Mouse (Mus musculus): ENCODE measurements around the gene BC107364. TPM values are rescaled to one million over a fixed set of nuclear protein-coding genes. Genes with fewer than 3 reads are reported as not detected.
A peak's percentile ranks its signal among the peaks of the same experiment; 100 is the strongest.
"Not testable (repeated sequence)": the region's sequence is repeated elsewhere in the genome, so short reads cannot be mapped to it uniquely, and the experiment has no call there.

The BC107364 gene
- total RNA-seq, 2 experiments from 2014 or later: not detected

- not testable (repeated sequence) for ATAC-seq (replicated peaks; ENCODE audit: low FRiP score, poor library complexity, severe bottlenecking)
These were observed 7.9 kb upstream of the BC107364 start for GRCm38 (mm10) chr3:96459757-96460567.

- ATAC-seq (replicated peaks; ENCODE audit: low FRiP score, poor library complexity, severe bottlenecking): not testable (repeated sequence)
These were observed 6.9 kb upstream of the BC107364 start for GRCm38 (mm10) chr3:96458886-96459439.

GRCm38 (mm10) chr3:96458008-96458407 is 5.9 kb upstream of the BC107364 start:
- peak; percentile 43; the same call in 1 of the 2 replicates for ATAC-seq (replicated peaks; ENCODE audit: low FRiP score, poor library complexity, severe bottlenecking)

- ATAC-seq (replicated peaks; ENCODE audit: low FRiP score, poor library complexity, severe bottlenecking): not testable (repeated sequence)
These were observed 847 bp downstream of the BC107364 start for GRCm38 (mm10) chr3:96451181-96451737.

- not testable (repeated sequence) for ATAC-seq (replicated peaks; ENCODE audit: low FRiP score, poor library complexity, severe bottlenecking)
These were observed 1.6 kb downstream of the BC107364 start for GRCm38 (mm10) chr3:96450586-96450896.

GRCm38 (mm10) chr3:96449762-96450585 is 2.1 kb downstream of the BC107364 start:
- not testable (repeated sequence) for ATAC-seq (replicated peaks; ENCODE audit: low FRiP score, poor library complexity, severe bottlenecking)

GRCm38 (mm10) chr3:96445436-96445835 is 6.7 kb downstream of the BC107364 start:
- no peak for ATAC-seq (replicated peaks; ENCODE audit: low FRiP score, poor library complexity, severe bottlenecking)

GRCm38 (mm10) chr3:96440578-96440977 is 11.5 kb downstream of the BC107364 start:
- ATAC-seq (replicated peaks; ENCODE audit: low FRiP score, poor library complexity, severe bottlenecking): peak; percentile 82

- ATAC-seq (replicated peaks; ENCODE audit: low FRiP score, poor library complexity, severe bottlenecking): peak; percentile 47
These were observed 16.5 kb downstream of the BC107364 start for GRCm38 (mm10) chr3:96435557-96436091.

- no peak for ATAC-seq (replicated peaks; ENCODE audit: low FRiP score, poor library complexity, severe bottlenecking)
These were observed 19.9 kb downstream of the BC107364 start for GRCm38 (mm10) chr3:96432207-96432606.

- ATAC-seq (replicated peaks; ENCODE audit: low FRiP score, poor library complexity, severe bottlenecking): no peak
These were observed 22.3 kb downstream of the BC107364 start for GRCm38 (mm10) chr3:96429819-96430132.

GRCm38 (mm10) chr3:96428941-96429818 is 22.9 kb downstream of the BC107364 start:
- ATAC-seq (replicated peaks; ENCODE audit: low FRiP score, poor library complexity, severe bottlenecking): peak; percentile 91

GRCm38 (mm10) chr3:96427761-96428462 is 24.2 kb downstream of the BC107364 start:
- peak; percentile 35; the same call in 1 of the 2 replicates for ATAC-seq (replicated peaks; ENCODE audit: low FRiP score, poor library complexity, severe bottlenecking)

GRCm38 (mm10) chr3:96427311-96427710 is 24.8 kb downstream of the BC107364 start:
- peak; percentile 28 for ATAC-seq (replicated peaks; ENCODE audit: low FRiP score, poor library complexity, severe bottlenecking)

- ATAC-seq (replicated peaks; ENCODE audit: low FRiP score, poor library complexity, severe bottlenecking): no peak
These were observed 25.8 kb downstream of the BC107364 start for GRCm38 (mm10) chr3:96426268-96426667.

GRCm38 (mm10) chr3:96424447-96424846 is 27.7 kb downstream of the BC107364 start:
- ATAC-seq (replicated peaks; ENCODE audit: low FRiP score, poor library complexity, severe bottlenecking): not testable (repeated sequence)

GRCm38 (mm10) chr3:96423889-96424288 is 28.2 kb downstream of the BC107364 start:
- no peak for ATAC-seq (replicated peaks; ENCODE audit: low FRiP score, poor library complexity, severe bottlenecking)

- no peak for ATAC-seq (replicated peaks; ENCODE audit: low FRiP score, poor library complexity, severe bottlenecking)
These were observed 31.3 kb downstream of the BC107364 start for GRCm38 (mm10) chr3:96420796-96421195.
